Mouse (Mus musculus) kidney, postnatal 0 days (tissue): ENCODE measurements around the gene Gcdh. TPM values are rescaled to one million over a fixed set of nuclear protein-coding genes. Genes with fewer than 3 reads are reported as not detected.

ENCODE experiments used
- ATAC-seq: fragments of 200-750 bp; cut with Nextera tagmentation; replicated peaks from 2 replicates; pipeline ENCODE4 v1.8.0; 2017; ENCODE audit warnings: low read depth, moderate number of reproducible peaks, moderate TSS enrichment, moderate library complexity; ENCODE audit not compliant: low FRiP score
- DNase-seq: peaks from one replicate; pipeline ENCODE4 v3.0.0-alpha.2; 2016; ENCODE audit warnings: low spot score
- H3K27ac ChIP-seq: fragments of 300-500 bp; sonication (generic); 2 replicates; pipeline ENCODE4 v1.5.1; 2014; ENCODE audit warnings: mild to moderate bottlenecking
- H3K27me3 ChIP-seq: fragments of 300-500 bp; sonication (generic); 2 replicates; pipeline ENCODE4 v1.6.1; 2014; ENCODE audit warnings: low read length, mixed read lengths; ENCODE audit not compliant: insufficient read depth
- H3K36me3 ChIP-seq: fragments of 300-500 bp; sonication (generic); 2 replicates; pipeline ENCODE4 v1.6.1; 2014; ENCODE audit warnings: low read length, mixed read lengths; ENCODE audit not compliant: insufficient read depth
- H3K4me1 ChIP-seq: fragments of 300-500 bp; sonication (generic); replicated peaks from 2 replicates; pipeline ENCODE4 v1.6.1; 2014; ENCODE audit warnings: antibody characterized with exemption, low read length, mixed read lengths; ENCODE audit not compliant: insufficient read depth
- H3K4me2 ChIP-seq: fragments of 300-500 bp; sonication (generic); 2 replicates; pipeline ENCODE4 v1.6.1; 2014; ENCODE audit warnings: mild to moderate bottlenecking, low read length, moderate library complexity, mixed read lengths
- H3K4me3 ChIP-seq: fragments of 300-500 bp; sonication (generic); replicated peaks from 2 replicates; pipeline ENCODE4 v1.5.1; 2014; ENCODE audit warnings: low read depth, low read length
- H3K9ac ChIP-seq: fragments of 300-500 bp; sonication (generic); 2 replicates; pipeline ENCODE4 v1.6.1; 2014; ENCODE audit warnings: low read depth, low read length
- H3K9me3 ChIP-seq: fragments of 300-500 bp; sonication (generic); replicated peaks from 2 replicates; pipeline ENCODE4 v1.6.1; 2016; ENCODE audit warnings: low read length, inconsistent platforms, mixed read lengths
- CTCF ChIP-seq: IDR thresholded peaks from 2 replicates; pipeline ENCODE4 v1.5.1; 2016; ENCODE audit warnings: antibody characterized with exemption, low read depth, mild to moderate bottlenecking, moderate library complexity
- WGBS: fragments of 180-500 bp; shearing (Covaris S2); extraction: QIAGEN DNeasy Blood & Tissue Kit; methylation state at CpG from one replicate; pipeline ENCODE4 v1.1.7; 2014; 5-methylcytosine and 5-hydroxymethylcytosine counted together
- polyA plus RNA-seq: library from polyadenylated mRNA; unstranded; fragments of >200 nt; fragmentation: Nextera tagmentation; extraction: Ambion mirVana; gene quantifications from 2 replicates; pipeline ENCODE4 v1.2.1, GENCODE M21; 2015

Gene Gcdh
- 59.2 and 67.6 TPM in 2 replicates for polyA plus RNA-seq

- Histone ChIP-seq H3K27me3 (no peaks in the 10 kb centered on the region), H3K4me2 (peak within 1 kb of the TSS; percentile 94), H3K4me3 (peak within 1 kb of the TSS; percentile 66), H3K27ac (peak within 1 kb of the TSS; percentile 78), H3K4me1 (0 out of 2 replicates have a peak, but pooled peaks cover 7% of the 10 kb centered on the region), H3K9me3 (no peaks in the 10 kb centered on the region), H3K9ac (peak within 1 kb of the TSS; percentile 67), H3K36me3 (peaks cover 7% of the 10 kb centered on the region; the same call in 1 of the 2 replicates)
- peak; percentile 99 for DNase-seq
- TF ChIP-seq CTCF = peak; percentile 19; the same call in 1 of the 2 replicates
- under 1% methylated on average over 11 of the region's 11 CpGs for WGBS
- ATAC-seq = peak; percentile 96
Measured at GRCm38 (mm10) chr8:84893709-84894134, at the start of gene Gcdh. Gene Gcdh, minus strand, starts transcription at chr8:84893921.

- Histone ChIP-seq H3K27me3 (peaks cover 45% of the 10 kb centered on the region), H3K4me1 (peaks cover 5% of the 10 kb centered on the region; the same call in 1 of the 2 replicates), H3K27ac (no peak overlapping the region), H3K4me2 (peak overlapping the region; percentile 67; the same call in 1 of the 2 replicates), H3K9ac (no peak overlapping the region), H3K9me3 (no peaks in the 10 kb centered on the region), H3K36me3 (no peaks in the 10 kb centered on the region), H3K4me3 (peak overlapping the region; percentile 33; the same call in 1 of the 2 replicates)
- 59% methylated on average over 13 of the region's 13 CpGs for WGBS
- ATAC-seq = no peak
- TF ChIP-seq CTCF = no peak; the same call in 1 of the 2 replicates
- DNase-seq = no peak
Measured at GRCm38 (mm10) chr8:84937620-84938485, 44.1 kb upstream of the Gcdh start.

- peak; percentile 60 for TF ChIP-seq CTCF
- H3K4me2 ChIP-seq = peak within 1 kb of the TSS; percentile 67
- H3K9me3 ChIP-seq = no peaks in the 10 kb centered on the region
- ATAC-seq (0 out of 2 replicates have a peak, but pooled peaks have one; percentile 8), DNase-seq (peak; percentile 69)
- H3K4me1 ChIP-seq = peaks cover 5% of the 10 kb centered on the region; the same call in 1 of the 2 replicates
- no peak within 1 kb of the TSS for H3K27ac ChIP-seq
- H3K9ac ChIP-seq = no peak within 1 kb of the TSS
- no peaks in the 10 kb centered on the region for H3K36me3 ChIP-seq
- peak within 1 kb of the TSS; percentile 33 for H3K4me3 ChIP-seq
- under 1% methylated on average over 50 of the region's 50 CpGs for WGBS
- H3K27me3 ChIP-seq = peaks cover 45% of the 10 kb centered on the region
Measured at GRCm38 (mm10) chr8:84936962-84937546, 43.3 kb upstream of the Gcdh start, which contains the start of gene Mast1. Gene Mast1, minus strand, starts transcription at chr8:84937359.

- TF ChIP-seq CTCF = no peak
- 21% methylated on average over 22 of the region's 23 CpGs for WGBS
- H3K9ac ChIP-seq = no peak overlapping the region
Measured at GRCm38 (mm10) chr8:84936041-84936961, 42.6 kb upstream of the Gcdh start.

GRCm38 (mm10) chr8:84935489-84935888 lies 41.8 kb upstream of the Gcdh start:
- no peak; the same call in 1 of the 2 replicates for ATAC-seq
- Histone ChIP-seq H3K27me3 (peaks cover 46% of the 10 kb centered on the region), H3K27ac (no peak overlapping the region), H3K9me3 (no peaks in the 10 kb centered on the region), H3K9ac (no peak overlapping the region), H3K4me2 (no peak overlapping the region), H3K4me1 (peaks cover 5% of the 10 kb centered on the region; the same call in 1 of the 2 replicates), H3K4me3 (no peak overlapping the region), H3K36me3 (no peaks in the 10 kb centered on the region)
- no peak for TF ChIP-seq CTCF
- WGBS = 6% methylated on average over 14 of the region's 14 CpGs
- no peak for DNase-seq

More at GRCm38 (mm10) chr8:84936041-84936961, 42.6 kb upstream of the Gcdh start:
- Histone ChIP-seq H3K36me3 (no peaks in the 10 kb centered on the region), H3K27ac (no peak overlapping the region), H3K4me1 (peaks cover 5% of the 10 kb centered on the region; the same call in 1 of the 2 replicates), H3K27me3 (peaks cover 45% of the 10 kb centered on the region), H3K9me3 (no peaks in the 10 kb centered on the region), H3K4me3 (peak overlapping the region; percentile 33; the same call in 1 of the 2 replicates), H3K4me2 (peak overlapping the region; percentile 67)
- DNase-seq (no peak), ATAC-seq (no peak)
